Mouse (Mus musculus) C2C12 (cell line): ENCODE measurements around the gene Zfyve1.
"Not testable (repeated sequence)": the region's sequence is repeated elsewhere in the genome, so short reads cannot be mapped to it uniquely, and the experiment has no call there.

Experiments
- CTCF ChIP-seq: IDR thresholded peaks from one replicate; pipeline ENCODE4 v1.5.1; 2011; ENCODE audit not compliant: control insufficient read depth, insufficient read depth, insufficient read length
- USF1 ChIP-seq: IDR thresholded peaks from one replicate; pipeline ENCODE4 v1.6.1; 2011; ENCODE audit warnings: low read depth, mild to moderate bottlenecking, control low read depth, moderate library complexity

DNA sequence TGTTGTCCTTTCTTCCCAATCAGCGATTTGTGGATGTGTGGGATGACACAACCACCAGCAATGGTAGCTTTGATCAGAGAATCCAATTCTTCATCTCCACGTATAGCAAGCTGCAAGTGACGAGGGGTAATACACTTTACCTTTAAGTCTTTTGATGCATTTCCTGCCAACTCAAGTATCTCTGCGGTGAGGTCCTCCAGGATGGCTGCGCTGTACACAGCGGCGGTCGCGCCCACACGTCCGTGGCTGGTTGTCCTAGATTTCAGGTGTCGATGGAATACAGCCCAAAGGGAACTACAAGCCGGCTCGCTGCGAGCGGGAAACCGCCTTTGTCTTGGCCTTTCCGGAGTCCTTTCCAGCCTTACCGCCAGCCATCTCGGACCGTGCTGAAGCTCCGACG, 23.7 kb upstream of the Zfyve1 start:
- not testable (repeated sequence) for TF ChIP-seq CTCF, USF1
